ENCODE assay signal across 22 mouse cellular contexts in genomic region chr13:45007726-45008125, GRCm38 (mm10). TPM values are rescaled to one million over a fixed set of nuclear protein-coding genes. Genes with fewer than 3 reads are reported as not detected.
A peak's percentile ranks its signal among the peaks of the same experiment; 100 is the strongest.
DNase-seq lines count a peak whose midpoint lies in the region; ATAC-seq and TF ChIP-seq lines count a peak whose summit lies in the region.
"Had no signal": no experiment of that assay in that cellular context is flagged by ENCODE, and none has a peak within 500 bp of the region (broad histone marks: within the 10 kb centered on the region; RNA-seq: fewer than 3 reads in every experiment).

No protein-coding gene starts in this region.

- peak; percentile 44 for DNase-seq in heart, adult 11 months
- DNase-seq in heart, adult 8-10 months (ENCODE audit: low spot score), result no peak
- no peak for DNase-seq in kidney, postnatal 0 days (ENCODE audit: low spot score)
- DNase-seq in kidney, adult 8-10 months, result no peak
- DNase-seq in 416B (ENCODE audit: low read depth), result peak; percentile 16
- no peak for DNase-seq in midbrain, postnatal 0 days (ENCODE audit: low spot score)
- DNase-seq: cerebellum, adult 11 months; cerebellum, adult 2 months; cerebellum, adult 9-11 months; gastrocnemius, postnatal 25 days; heart, adult 2 months had no signal

- no peak overlapping the region for H3K4me2 ChIP-seq in kidney, postnatal 0 days (ENCODE audit: low read length)
- no peak overlapping the region for H3K4me2 ChIP-seq in midbrain, postnatal 0 days (ENCODE audit: low read depth, low read length, poor library complexity, severe bottlenecking)
- H3K4me2 ChIP-seq: embryonic facial prominence, embryonic 12.5 days; embryonic facial prominence, embryonic 15.5 days; forebrain, embryonic 12.5 days; forebrain, embryonic 15.5 days; heart, embryonic 11.5 days; hindbrain, embryonic 12.5 days; hindbrain, embryonic 15.5 days had no signal

- ATAC-seq in kidney, postnatal 0 days (replicated peaks; ENCODE audit: low FRiP score, low read depth), result peak; percentile 17; the same call in 1 of the 2 replicates
- ATAC-seq in erythroblast, adult 5-6 weeks (replicated peaks; ENCODE audit: low FRiP score, poor library complexity, severe bottlenecking), result no peak
- ATAC-seq in midbrain, postnatal 0 days (ENCODE audit: low FRiP score), result no peak
- ATAC-seq: activated CD4-positive, CD25-positive, alpha-beta regulatory T cell, adult 4 months; forebrain, embryonic 15.5 days had no signal

- H3K36me3 ChIP-seq in kidney, postnatal 0 days (ENCODE audit: insufficient read depth, low read length), result no peaks in the 10 kb centered on the region
- H3K36me3 ChIP-seq in macrophage (ENCODE audit: inconsistent target), result no peaks in the 10 kb centered on the region
- no peaks in the 10 kb centered on the region for H3K36me3 ChIP-seq in midbrain, postnatal 0 days (ENCODE audit: insufficient read depth, low read length)
- H3K36me3 ChIP-seq: embryonic facial prominence, embryonic 12.5 days; embryonic facial prominence, embryonic 15.5 days; forebrain, embryonic 12.5 days; forebrain, embryonic 15.5 days; hindbrain, embryonic 12.5 days; hindbrain, embryonic 15.5 days had no signal

- H3K9me3 ChIP-seq in kidney, postnatal 0 days (replicated peaks; ENCODE audit: low read length), result no peaks in the 10 kb centered on the region
- H3K9me3 ChIP-seq in midbrain, postnatal 0 days (ENCODE audit: low read length), result no peaks in the 10 kb centered on the region
- H3K9me3 ChIP-seq: embryonic facial prominence, embryonic 12.5 days; embryonic facial prominence, embryonic 15.5 days; forebrain, embryonic 12.5 days; forebrain, embryonic 15.5 days; hindbrain, embryonic 12.5 days; hindbrain, embryonic 15.5 days had no signal

- no peaks in the 10 kb centered on the region for H3K79me2 ChIP-seq in macrophage (ENCODE audit: inconsistent target)

- H3K9ac ChIP-seq in kidney, postnatal 0 days (ENCODE audit: low read depth, low read length), result no peak overlapping the region
- H3K9ac ChIP-seq in midbrain, postnatal 0 days (replicated peaks; ENCODE audit: low read length, poor library complexity, severe bottlenecking), result no peak overlapping the region
- H3K9ac ChIP-seq: embryonic facial prominence, embryonic 12.5 days; embryonic facial prominence, embryonic 15.5 days; forebrain, embryonic 12.5 days; forebrain, embryonic 15.5 days; hindbrain, embryonic 12.5 days; hindbrain, embryonic 15.5 days had no signal

- TF ChIP-seq CTCF in kidney, postnatal 0 days (IDR thresholded peaks at IDR 0.05; ENCODE audit: low read depth), result no peak
- TF ChIP-seq CTCF in midbrain, postnatal 0 days (IDR thresholded peaks at IDR 0.05), result no peak

- H3K4me1 ChIP-seq in kidney, postnatal 0 days (replicated peaks; ENCODE audit: insufficient read depth, low read length), result 0 out of 2 replicates have a peak, but pooled peaks cover under 1% of the 10 kb centered on the region
- H3K4me1 ChIP-seq in midbrain, postnatal 0 days (ENCODE audit: insufficient read depth, low read length), result no peaks in the 10 kb centered on the region

- H3K4me3 ChIP-seq in kidney, postnatal 0 days (replicated peaks; ENCODE audit: low read depth, low read length), result no peak overlapping the region
- no peak overlapping the region for H3K4me3 ChIP-seq in macrophage (ENCODE audit: inconsistent target)
- H3K4me3 ChIP-seq in midbrain, postnatal 0 days (ENCODE audit: low read depth, low read length), result no peak overlapping the region
- H3K4me3 ChIP-seq: embryonic facial prominence, embryonic 12.5 days; embryonic facial prominence, embryonic 15.5 days; erythroblast, embryonic 14.5 days; forebrain, embryonic 12.5 days; forebrain, embryonic 15.5 days; heart, adult 2 months; hindbrain, embryonic 12.5 days; hindbrain, embryonic 15.5 days had no signal

- H3K27ac ChIP-seq in kidney, postnatal 0 days, result no peak overlapping the region
- H3K27ac ChIP-seq in macrophage, result peak overlapping the region; percentile 89; the same call in 1 of the 2 replicates
- H3K27ac ChIP-seq in midbrain, postnatal 0 days (ENCODE audit: low read depth, low read length), result no peak overlapping the region
- H3K27ac ChIP-seq: embryonic facial prominence, embryonic 12.5 days; embryonic facial prominence, embryonic 15.5 days; forebrain, embryonic 12.5 days; forebrain, embryonic 15.5 days; heart, adult 2 months; hindbrain, embryonic 12.5 days; hindbrain, embryonic 15.5 days had no signal

- 34% methylated on average over 6 of the region's 6 CpGs for WGBS in kidney, postnatal 0 days
- 93% methylated on average over 6 of the region's 6 CpGs for WGBS in macrophage (ENCODE audit: missing documents)
- WGBS in midbrain, postnatal 0 days, result 94% methylated on average over 6 of the region's 6 CpGs

- H3K27me3 ChIP-seq in kidney, postnatal 0 days (ENCODE audit: insufficient read depth, low read length), result no peaks in the 10 kb centered on the region
- H3K27me3 ChIP-seq in midbrain, postnatal 0 days (ENCODE audit: insufficient read depth, low read length), result no peaks in the 10 kb centered on the region
- H3K27me3 ChIP-seq: embryonic facial prominence, embryonic 12.5 days; embryonic facial prominence, embryonic 15.5 days; forebrain, embryonic 12.5 days; forebrain, embryonic 15.5 days; hindbrain, embryonic 12.5 days; hindbrain, embryonic 15.5 days had no signal

RNA-seq across cellular contexts. Expression of gene Dtnbp1, which starts 5.8 kb away (rescaled TPM):
- total RNA-seq in heart, adult 8-10 months (2022), result 100 to 1,000 TPM; 126 to 144 (median 133) TPM
- 91.5 and 93.0 TPM in 2 replicates for polyA plus RNA-seq in kidney, postnatal 0 days (2015; fragmentation: Nextera tagmentation; extraction: Ambion mirVana)
- total RNA-seq in macrophage (2018; cell fraction: chromatin; rRNA removed), result 100 to 1,000 TPM in 19 of 26 experiments, 10 to 100 TPM in 7; 54.4 to 318 (median 136) TPM
- 100 to 1,000 TPM; 107 to 202 (median 147) TPM for total RNA-seq in macrophage (2018; cell fraction: cytosol; rRNA removed)
- total RNA-seq in macrophage (2018; cell fraction: nucleus; rRNA removed), result 100 to 1,000 TPM in 17 of 26 experiments, 10 to 100 TPM in 9; 53.3 to 191 (median 113) TPM
- polyA plus RNA-seq in macrophage (2018), result 125 to 155 TPM (median 146 TPM) in 3 replicates
- total RNA-seq in erythroblast, adult 5-6 weeks (2015; ENCODE audit: low replicate concordance), result 11.9 and 25.9 TPM in 2 replicates
- total RNA-seq in erythroblast, adult 5-6 weeks (2017; ENCODE audit: low replicate concordance), result 13.5 and 25.1 TPM in 2 replicates
- total RNA-seq in midbrain, postnatal 0 days (2014; rRNA removed), result 91.0 and 115 TPM in 2 replicates
- 139 TPM in 2 replicates for polyA plus RNA-seq in midbrain, postnatal 0 days (2015; fragmentation: Nextera tagmentation; extraction: Ambion mirVana)

Comparison
In these comparisons a context has a peak if more than half of its experiments do, and no peak if none do; other contexts are left out.
1. DNase-seq: peak in heart, adult 11 months (single experiment) and 416B (single experiment); none in heart, adult 8-10 months (single experiment), kidney, postnatal 0 days (single experiment), kidney, adult 8-10 months (0 of 2) and midbrain, postnatal 0 days (single experiment).